Mouse (Mus musculus) urinary bladder, postnatal 36 days (tissue): Measurements from ENCODE around the gene Ctsc.
"Not testable (repeated sequence)": the region's sequence is repeated elsewhere in the genome, so short reads cannot be mapped to it uniquely, and the experiment has no call there.

Experiments
- DNase-seq, 2 experiments: peaks; one replicate each; pipeline ENCODE4 v3.0.0; 2022; ENCODE audit warnings: low spot score in 2 of 2, mixed read lengths in 1 of 2

Gene Ctsc

DNA sequence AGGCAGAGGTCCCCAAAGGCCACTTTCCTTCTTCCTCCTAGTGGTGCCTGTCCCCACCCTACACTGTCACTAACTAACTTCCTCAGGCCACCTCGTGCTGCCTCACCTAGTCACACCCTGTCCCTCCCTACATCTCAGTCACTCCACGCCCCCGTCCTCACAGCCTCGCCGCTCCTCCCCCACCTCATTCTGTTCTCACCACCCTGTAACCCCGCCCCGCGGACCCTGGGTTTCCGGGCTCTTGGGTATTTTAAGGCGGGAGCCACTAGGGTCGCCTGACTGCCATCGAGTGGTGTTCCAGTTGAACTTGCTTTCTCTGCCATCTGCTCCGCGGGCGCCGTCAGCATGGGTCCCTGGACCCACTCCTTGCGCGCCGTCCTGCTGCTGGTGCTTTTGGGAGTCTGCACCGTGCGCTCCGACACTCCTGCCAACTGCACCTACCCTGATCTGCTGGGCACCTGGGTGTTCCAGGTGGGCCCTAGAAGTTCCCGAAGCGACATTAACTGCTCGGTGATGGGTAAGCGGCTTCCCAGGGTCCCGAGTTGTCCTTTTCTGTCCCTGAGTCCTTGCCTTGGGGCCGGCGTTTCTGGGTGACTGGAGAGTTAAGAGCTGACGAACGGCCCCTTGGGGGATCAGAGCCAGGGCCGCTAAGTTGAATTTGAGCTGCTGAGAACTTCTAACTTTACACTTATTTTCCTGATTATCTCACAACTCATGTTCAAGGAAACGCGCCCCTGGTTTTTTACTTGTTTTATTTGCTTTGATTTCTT lies at the start of gene Ctsc:
TSS of gene Ctsc (plus strand) at position 228 of the 770 bp plus-strand sequence.
- DNase-seq, result peak; percentile 79 to 83

DNA sequence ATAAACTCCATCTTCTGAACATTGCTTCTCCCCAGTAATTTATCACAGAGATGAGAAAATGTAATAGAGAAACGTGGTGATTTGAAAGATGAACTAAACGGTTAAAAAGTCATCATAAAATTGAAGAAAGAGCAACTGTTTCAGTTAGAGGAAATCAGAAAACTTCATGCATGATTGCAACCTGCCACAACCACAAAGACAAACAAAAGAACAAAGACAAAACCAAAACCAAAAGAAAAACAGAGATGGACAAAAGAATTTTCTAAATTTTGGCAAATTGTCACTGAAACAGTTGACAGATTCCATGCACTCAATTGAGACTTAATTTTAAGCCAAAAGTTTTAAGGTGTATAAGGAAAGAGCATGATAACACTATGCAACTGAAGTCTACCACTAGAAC lies 48.8 kb upstream of the Ctsc start:
- DNase-seq, result no peak

DNA sequence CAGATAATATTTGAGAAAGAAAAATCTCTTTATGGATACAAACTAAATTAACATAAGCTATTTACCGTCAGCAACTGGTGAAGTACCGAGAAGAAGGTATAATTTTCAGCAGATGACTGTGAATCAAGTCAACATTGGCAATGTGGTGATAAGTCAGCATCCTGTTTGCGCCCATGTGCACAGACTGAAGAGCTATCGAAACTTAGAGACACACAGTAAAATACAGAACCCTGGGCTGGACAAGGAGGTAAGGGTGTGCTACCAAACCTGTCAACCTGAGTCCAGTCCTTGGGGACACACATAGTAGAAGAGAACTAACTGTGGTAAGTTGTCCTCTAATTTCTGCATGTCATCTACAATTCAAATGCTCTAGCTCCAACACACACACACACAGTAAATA lies 47.8 kb upstream of the Ctsc start:
- no peak for DNase-seq

DNA sequence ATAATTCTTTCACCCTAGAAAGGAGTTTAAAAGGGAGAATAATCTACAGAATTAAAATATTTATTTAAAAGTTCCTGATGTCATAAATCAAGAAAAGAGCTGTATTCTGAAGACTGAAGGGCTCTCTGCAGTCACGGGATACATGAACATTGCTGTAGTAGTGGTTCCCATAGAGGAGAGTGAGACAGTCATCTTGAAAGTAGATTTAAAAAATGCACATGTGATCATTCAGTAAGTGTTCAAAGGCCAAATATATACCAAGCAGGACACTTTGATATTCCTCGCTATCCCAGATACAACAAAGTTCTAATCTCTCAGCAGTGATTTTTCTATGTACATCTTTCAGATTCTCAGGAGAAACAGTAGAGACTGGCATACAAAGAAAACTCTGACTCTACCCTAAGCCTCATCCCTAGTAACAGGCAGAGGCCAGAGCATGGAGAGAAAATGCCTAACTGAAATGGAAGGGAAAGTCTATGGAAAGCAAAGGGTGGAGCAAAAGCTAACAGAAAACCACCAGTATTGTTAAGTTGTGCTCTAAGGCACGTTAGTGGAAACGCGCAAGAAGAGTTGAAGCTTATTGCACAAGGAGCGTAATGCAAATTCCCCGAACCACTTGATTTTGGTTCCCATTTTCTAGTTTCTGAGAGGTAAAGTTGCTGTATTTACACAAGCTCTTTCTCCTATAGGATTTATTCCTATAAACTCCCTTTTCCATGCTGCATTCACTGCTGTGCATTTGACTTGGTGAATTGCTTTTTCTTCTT lies 46.9 kb upstream of the Ctsc start:
- no peak for DNase-seq

DNA sequence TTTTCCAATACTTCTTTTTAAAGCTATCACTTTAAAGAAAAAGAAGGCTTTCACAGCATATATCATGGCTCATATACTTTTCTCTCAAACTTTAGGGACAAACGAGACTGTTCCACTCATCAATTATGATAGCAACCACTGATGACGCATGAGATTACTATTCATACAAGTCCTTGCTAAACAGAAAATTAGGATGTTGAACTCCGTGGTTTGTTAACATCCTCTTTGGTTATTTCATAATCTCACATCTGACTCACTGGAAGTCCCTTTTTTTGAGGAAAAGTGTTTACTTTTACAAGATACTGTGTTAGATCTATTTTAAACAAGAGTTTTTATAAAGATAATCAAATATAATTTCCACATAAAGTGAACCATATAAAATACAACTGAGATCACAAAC lies 34.8 kb upstream of the Ctsc start:
- no peak for DNase-seq

DNA sequence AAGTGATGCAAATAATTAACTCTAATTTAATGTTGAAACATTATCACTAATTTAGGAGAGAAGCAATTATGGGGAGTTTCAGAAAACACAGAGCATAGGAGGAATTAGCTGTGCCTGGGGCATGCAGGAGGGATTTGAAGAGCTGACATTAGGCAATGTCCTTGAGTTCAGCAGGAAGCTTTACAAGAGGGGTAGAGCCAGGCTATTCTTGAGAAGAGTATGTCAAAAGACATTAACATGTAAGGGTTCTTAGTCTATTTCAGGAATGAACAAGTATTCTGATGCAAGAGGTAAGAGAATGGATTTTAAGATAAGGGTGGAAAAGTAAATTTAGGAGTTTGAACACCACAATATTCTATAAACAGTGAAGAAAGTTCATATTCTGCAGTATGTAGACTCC lies 33.4 kb upstream of the Ctsc start:
- DNase-seq, result no peak

DNA sequence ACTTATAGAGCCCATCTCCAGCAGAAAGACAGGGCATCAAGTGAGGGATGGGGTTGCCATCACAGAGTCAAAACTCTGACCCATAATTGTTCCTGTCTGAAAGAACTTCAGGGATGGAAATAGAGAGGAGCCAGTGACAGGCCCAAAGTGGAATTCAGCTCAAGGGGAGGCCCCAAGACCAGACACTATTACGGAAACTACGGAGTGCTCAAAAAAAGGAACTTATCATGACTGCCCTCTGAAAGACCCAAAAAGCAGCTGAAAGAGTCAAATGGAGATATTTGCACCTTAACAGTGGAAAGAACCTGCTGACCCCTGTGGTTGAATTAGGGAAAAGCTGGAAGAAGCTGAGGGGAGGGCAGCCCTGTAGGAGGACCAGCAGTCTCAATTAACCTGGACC lies 27.5 kb upstream of the Ctsc start:
- not testable (repeated sequence) for DNase-seq

DNA sequence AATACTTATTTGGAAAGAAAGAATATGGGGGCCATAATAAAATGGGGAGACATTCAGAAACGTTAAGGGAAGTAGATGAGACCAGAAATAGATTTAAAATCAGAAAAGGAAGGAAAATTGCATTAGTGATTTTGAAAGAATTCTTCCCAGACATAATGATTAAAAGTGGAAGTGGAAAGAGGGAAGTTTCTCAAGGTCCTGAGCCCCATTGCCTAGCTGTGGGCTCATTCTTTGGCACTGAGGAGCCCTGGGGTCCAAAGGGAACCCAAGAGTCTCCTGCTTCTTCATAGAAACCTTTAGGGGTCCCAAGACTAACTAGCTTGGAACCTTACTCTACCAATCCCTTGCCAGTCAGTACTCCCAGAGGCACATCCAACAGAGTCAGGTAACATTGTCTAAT lies 26.4 kb upstream of the Ctsc start:
- no peak for DNase-seq

DNA sequence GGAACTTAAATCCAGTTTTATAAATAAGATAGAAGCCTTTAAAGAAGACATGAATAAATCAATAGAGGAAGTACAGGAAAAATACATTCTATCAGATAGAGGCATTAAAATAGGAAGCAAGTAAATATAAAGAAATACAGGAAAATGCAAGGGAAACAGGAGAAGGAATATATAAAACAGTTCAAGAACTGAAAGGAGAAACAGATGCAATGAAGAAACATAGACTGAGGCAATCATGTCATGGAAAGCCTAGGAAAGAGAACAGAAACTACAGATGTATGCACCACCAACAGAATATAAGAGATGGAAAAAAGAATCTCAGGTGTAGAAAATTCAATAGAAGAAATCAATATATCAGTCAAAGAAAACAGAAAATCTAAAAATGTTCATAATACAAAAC lies 25.8 kb upstream of the Ctsc start:
- no peak for DNase-seq

DNA sequence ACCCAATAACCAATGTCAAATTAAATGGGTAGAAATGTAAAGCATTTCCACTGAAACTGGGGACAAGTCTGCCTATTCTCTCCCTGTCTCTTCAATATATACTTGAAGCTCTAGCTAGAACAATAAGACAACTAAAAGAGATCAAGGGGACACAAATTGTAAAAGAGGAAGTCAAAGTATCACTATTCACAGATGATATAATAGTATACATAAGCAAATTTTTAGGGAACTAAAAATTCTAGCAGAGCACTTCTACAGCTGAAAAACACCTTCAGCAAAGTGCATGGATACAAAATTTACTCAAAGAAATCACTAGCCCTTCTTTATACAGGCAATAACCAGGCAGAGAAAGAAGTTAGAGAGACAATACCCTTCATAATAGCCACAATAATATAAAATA lies 23.0 kb upstream of the Ctsc start:
- DNase-seq, result no peak

DNA sequence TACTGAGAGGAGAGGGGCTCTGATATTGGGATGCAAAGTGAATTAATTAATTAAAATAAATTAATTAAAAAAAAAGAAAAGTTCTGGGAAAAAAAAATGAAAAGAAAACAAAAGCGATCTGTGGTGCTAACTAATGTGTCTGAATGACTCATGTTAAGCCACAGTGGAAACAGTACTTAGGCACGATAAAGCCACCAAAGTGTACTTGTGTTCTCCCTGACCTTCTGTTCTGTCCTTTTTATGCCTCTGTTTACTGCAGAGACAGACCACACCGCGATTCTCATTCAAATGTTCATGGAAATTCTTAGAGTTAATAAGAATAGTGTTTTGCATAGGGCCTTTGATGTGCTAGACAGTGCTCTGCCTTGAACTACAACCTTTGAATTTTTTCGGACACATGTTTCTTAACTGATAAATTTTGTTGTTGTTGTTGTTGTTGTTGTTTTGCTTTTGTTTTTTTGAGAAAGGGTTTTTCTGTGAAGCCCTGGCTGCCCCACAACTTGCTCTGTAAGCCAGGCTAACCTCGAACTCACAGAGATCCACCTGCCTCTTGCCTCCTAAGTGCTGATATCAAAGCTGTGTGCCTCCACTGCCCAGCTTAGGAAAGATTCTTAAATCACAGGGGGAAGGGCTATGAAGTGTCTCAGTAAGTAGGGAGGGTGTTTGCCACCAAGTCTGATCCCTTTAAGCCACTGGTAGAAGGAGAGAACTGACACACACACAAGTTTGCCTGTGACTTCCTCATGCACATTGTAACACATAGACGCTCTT lies 18.5 kb upstream of the Ctsc start:
- DNase-seq, result no peak

DNA sequence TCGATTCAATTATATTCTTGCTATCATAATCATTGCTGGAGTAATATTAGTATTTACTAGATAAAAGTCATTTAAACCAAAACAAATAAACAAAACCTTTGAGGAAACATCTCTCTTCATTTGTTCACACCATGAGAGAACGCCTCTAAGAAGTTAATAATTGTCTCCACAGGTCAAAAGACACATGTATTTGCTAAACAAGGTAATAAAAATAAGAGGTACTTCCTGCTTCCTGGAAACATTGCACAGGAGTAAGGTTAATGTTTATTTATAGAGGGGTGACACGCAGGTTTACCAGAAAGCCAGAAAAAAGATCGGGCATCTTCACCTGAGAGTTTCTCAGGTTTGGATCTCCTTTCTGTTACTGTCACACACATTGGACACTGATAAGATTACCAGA lies 16.1 kb upstream of the Ctsc start:
- no peak for DNase-seq

DNA sequence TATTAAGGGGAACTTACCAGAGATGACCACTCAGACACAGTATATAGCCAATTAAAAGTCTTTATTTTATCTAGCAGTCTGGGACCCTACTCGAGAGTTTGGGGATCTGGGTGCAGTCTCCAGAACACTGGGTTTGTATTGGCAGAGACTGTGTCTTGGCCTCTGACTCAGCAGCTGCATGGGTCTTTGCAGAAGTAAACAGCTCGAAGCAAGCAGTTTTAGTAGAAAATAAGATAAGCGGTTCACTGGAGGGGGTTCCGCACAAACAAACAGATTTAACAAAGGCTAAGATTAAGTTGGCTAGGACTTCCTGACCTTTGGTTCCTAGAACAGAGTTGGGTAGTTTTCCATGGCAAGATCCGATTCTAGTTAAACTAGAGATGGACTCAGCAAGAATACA lies 13.0 kb upstream of the Ctsc start:
- no peak for DNase-seq

DNA sequence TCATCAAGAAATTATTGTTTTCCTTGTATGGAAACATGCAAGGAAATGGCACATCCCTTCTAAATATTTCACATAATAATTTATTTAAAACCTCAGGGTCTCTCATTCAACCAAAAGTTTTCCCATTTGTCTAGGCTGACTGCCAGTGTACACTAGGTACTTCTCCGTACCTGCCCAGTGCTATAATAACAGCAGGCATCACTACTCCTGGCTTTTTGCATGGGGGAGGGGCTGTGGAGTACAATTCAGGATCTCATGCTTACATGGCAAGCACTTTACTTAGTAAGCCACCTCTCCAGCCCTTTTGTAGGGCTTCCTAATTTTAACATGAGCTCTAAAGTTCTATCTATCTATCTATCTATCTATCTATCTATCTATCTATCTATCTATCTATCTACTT lies 8.0 kb upstream of the Ctsc start:
- DNase-seq, result no peak

DNA sequence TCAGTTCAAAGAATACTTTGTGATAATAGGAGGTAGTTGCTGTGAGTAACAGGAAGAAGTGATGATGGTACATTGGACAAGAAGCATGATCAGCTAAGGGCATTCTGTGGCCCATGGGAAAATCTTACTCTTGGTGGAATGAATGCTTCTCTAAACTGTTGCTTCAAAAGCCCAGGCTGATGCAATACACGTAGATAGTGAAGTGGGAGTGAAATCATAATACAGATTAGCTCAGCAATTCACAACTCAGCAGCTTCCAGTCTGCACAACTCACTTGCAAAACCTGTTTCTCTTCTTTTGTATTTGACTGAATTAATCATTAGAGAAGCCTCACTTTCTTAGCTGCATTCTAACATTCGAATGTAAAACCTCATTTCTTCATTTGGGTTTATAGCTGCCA lies 6.4 kb upstream of the Ctsc start:
- DNase-seq, result peak in 1 of 2 experiments; percentile 6

DNA sequence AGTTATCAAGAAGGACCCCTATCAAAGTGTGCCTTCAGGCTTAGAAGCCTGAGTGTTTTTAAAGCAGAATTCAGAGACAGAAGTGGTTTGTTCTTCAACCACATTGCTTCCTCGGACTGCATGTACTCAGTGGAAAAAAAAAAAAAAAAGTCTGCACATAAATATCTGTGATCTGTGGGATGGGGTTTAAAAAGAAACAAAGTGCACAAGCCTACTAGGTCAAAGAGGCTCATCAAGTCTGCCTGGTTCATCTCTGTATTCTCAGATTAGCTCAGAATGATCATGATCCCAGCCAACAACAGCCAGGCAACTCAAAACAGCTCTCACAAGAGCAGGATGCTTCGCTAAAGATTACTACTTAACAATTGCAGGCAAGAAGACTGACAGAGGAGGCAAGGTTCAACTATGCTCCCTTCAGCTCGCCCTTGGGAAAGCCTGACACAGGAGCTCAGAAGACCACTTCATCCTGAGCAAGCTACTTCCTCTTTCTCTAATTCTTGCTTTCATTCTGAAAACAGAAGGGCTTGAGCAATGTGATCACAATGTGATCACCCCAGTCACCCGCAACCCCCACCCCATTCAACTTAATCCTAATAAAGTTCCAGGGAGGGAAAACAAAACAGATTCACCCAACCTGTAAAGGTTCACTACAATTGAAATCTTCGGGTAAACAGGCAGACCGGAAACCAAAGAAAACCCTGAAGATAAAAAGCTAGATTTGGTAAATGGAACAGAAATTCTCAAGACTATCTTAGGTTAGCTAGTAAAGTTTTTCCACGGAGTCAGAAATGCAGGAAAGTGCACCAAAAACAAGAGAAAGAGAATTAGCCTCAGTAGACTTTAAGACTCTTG lies 745 bp upstream of the Ctsc start:
- no peak for DNase-seq

DNA sequence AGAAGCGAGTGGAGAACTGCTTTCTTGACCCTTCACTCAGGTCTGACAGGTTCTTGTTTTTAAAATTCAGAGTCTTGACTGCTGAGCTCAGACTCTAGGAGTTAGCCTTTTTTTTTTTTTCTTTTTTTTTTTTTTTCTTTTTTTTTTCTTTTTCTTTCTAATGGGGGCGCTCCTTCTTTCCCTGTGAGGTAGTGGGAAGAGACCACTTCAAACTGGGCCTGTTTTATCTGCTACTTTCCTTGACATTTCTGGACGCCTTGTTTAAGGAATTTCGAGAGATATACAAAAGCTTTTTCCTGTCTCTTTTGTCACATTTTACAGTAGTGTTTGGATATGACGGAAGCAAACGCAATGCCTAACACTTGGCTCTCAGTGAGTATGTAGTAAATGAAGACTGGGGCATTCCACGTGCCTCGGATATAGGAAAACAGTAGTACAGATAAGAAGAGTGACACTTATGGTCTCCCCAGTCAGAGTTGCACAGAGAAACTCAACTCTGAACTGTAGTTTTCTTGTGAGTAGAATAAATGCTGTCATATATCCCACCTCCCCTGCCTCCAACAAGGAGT lies 827 bp downstream of the Ctsc start:
- no peak for DNase-seq

DNA sequence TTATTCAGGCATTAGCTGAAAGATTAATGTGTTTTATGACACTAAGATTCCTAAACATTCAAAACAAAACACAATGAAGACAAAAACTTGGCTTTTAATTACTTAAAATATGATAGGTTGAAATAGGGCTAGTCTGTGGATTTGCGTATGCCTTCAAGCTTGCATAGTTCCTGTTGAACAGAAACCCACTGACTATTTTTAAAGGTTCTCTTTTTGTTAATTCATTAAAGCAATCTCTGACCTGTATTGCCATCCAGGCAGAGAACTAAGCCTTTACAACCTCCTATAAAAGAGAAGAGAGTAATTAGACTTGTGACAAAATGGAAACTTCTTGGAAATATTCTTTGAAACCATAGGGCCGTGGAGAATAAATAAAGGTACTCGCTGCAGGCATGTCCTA lies 7.4 kb downstream of the Ctsc start:
- DNase-seq, result no peak

DNA sequence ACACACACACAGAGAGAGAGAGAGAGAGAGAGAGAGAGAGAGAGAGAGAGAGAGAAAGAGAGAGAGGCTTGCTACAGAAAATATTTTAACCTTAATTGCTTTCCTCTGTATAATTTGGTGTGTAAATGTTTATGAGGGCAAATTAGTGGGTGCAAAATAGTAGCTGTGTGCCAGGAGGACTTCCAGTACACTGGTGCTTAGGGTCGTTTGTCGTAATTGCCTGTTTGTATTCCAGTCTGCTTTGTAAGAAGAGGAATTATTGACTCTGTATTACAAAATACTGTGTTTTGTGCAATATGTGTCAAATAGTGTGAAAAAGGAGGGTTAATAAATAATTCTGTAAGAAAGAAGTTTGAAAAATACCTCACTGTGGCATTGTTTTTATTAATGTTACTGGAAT lies 13.2 kb downstream of the Ctsc start:
- DNase-seq, result no peak

DNA sequence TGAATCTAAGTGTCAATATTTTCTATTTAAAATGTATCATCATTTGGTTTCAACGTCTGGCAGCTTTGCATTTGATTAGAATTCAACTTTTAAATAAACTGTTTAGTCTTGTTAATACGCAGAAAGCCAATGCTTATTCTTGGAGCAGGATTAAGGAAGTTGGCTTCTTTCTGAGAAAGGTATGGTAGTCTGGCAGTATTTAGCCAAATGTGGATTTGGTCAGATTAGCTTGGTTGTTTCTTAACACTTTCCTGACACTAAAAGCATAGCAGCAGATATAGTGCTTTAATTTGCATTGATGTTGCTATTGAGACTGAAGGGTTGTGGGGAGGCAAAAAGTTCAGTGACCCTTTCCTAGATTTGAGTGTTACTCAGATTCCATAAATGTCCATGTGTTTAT lies 14.2 kb downstream of the Ctsc start:
- DNase-seq, result no peak

DNA sequence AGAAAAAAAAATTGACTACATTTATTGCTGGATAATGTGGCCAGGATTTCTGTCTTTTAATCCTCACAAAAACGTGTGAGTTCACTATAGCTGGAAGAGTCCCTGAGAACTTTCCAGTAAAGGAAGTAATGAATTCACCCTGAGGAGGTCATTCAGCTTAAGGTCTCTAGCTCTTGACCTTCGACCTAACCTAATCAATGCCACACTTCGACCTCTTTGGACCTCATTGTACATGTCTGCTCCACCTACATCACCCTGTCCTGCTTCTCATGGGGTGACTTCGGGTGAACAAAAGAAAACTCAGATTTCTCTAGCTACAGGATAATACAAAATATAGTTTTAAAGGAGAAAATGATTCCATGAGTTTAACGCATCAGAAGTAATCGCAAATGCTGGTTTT lies 16.0 kb downstream of the Ctsc start:
- DNase-seq, result no peak
